Mouse (Mus musculus) left cerebral cortex, postnatal 10 days (tissue): ENCODE measurements around the gene Vav2. TPM values are rescaled to one million over a fixed set of nuclear protein-coding genes. Genes with fewer than 3 reads are reported as not detected.

Experiments
- DNase-seq, 2 experiments: peaks; one replicate each; pipeline ENCODE4 v3.0.0; 2021 to 2022; ENCODE audit warnings: low spot score in 2 of 2, mixed read lengths in 1 of 2; ENCODE audit errors: extremely low spot score in 1 of 2
- intact Hi-C: fragments of 180-260 bp; cut with DNase I; formaldehyde crosslinking; loops from one replicate; pipeline ENCODE4 v1.15.1; 2025
- total RNA-seq, 2 experiments: library from RNA; stranded (reverse); gene quantifications; 2 replicates each; pipeline ENCODE4 v1.2.3; 2021

Gene Vav2
- total RNA-seq, 2 experiments from 2014 or later, result 26.1 to 29.0 TPM

DNA sequence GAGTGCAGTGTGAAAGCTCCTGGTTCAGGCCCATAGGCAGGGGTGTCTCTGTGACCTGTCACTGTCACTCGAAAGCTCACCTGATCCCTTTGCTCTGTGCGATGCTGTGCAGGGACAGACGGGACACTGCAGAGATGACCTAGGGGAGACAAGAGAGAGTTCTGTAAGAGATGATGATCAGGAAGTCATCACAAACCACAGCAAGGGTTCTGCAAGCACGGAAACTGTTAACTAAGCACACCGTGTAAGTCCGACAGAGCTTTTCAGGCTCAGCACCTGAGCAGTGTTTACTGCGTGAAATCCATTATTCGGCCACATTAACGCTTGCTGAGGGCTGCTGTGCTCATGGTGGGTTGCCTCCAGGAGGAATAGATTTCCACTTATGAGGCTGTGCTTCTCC is 90.2 kb downstream of the Vav2 start:
- intact Hi-C loops, result no loop called here
- DNase-seq, result no peak

DNA sequence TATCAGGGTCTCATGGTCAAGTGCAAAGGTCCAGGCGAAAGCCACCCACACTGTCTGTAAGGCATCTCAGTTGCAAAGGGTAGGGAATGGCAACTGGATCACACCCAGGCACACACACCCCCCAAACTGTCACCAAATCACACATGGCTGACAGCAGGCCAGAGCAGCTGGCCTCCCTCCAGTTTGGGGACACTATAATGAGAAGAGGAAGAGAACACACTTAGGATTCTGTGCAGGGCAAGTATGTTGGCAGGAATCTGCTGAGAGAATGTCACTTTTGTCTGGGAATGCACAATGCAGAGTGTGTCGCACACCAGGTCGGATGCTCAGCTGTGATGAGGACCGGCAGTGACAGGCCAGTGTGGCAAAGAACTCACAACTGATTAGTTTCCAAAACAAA is 92.0 kb downstream of the Vav2 start:
- DNase-seq, result peak; percentile 49 to 67
- intact Hi-C loops, result no loop called here

DNA sequence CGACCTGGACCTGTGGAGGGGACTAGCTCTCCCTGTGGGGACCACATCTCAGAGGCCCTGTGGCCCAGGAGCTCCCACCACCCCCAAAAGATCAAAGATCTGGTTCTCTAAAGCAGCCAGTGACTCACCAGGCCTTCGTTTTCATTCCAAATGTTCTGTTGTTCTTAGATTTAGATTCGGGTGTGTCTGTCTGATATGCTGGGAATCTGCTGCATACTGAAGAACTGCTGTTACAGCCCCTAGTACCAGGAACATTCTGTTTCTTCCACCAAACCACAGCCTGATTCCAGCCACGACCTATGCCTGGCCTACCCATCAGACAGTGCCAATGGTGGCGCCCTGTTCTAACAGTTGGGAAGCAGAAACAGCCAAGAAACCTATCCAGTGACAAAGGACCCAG is 95.3 kb downstream of the Vav2 start:
- DNase-seq, result no peak
- intact Hi-C loops, result no loop called here

DNA sequence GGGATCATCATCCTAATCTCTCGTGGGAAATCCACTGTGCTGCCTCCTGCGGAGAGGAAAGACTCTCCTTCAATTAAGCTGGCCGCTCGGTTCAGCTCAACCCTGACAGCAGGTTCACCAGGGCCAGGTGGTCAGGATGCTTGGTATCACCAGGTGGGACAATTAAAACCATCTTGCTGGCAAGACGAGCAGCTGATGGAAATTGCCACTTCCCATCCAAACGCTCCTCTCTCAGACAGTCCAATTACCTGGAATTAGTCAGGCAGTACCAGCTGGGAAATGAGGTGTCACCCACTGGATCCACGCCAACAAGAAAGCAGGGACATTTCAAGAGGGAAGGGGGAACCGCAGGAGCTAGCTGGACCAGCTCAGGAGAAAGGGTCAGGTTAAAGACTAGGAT is 96.4 kb downstream of the Vav2 start:
- intact Hi-C loops, result no loop called here
- DNase-seq, result no peak

DNA sequence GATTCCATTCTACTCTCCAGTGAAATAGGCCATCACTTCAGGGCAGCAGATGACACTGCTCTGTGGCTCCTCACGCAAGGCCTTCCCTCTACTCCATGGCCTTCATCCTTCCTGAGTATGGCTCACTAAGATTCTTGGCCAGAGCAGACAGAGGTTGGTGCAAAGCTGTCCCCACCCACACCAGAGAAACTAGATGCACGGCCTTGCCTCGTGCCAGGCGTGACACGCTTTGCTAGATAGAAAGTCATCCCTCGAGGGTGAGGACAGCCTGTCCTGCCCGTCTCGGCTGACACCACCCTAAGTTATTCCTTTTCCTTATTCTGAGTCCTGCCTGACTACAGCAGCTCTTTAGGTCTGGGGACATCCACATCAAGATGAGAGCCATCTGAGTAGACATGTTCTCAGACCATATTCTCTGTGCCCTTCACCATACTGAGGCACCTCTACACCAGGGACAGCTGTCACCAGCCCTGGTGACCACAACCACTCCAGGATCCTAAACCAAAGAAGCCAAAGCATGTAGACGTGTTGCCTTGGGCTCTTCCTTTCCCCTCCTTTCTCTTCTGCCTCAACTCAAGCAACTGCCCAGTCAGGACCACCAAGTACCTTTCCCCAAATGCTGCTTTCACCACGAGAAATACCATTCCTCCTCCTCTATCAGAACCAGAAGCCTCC is 97.3 kb downstream of the Vav2 start:
- intact Hi-C loops, result no loop called here
- no peak for DNase-seq

DNA sequence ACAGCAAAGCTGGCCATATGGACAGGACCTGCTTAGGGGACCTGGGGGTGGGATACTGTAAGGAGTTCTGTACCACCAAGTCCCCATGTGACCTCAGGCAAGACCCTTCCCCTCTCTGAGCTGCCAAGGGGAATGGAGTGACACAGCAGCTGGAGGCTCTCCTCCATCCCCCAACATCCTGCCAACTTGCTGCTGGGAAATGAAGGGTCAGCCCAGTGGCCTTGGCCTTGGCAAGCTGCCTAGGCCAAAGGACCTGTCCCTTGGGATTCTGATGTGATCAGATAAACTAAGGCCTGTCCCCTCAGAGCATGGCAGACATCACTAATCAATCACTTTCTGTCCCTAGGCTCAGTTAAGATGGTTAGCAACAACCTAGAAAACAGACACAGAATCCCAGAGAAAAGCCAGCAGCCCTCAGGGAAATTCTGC is 98.2 kb downstream of the Vav2 start:
- intact Hi-C loops, result no loop called here
- DNase-seq, result peak in 1 of 2 experiments; percentile 52

DNA sequence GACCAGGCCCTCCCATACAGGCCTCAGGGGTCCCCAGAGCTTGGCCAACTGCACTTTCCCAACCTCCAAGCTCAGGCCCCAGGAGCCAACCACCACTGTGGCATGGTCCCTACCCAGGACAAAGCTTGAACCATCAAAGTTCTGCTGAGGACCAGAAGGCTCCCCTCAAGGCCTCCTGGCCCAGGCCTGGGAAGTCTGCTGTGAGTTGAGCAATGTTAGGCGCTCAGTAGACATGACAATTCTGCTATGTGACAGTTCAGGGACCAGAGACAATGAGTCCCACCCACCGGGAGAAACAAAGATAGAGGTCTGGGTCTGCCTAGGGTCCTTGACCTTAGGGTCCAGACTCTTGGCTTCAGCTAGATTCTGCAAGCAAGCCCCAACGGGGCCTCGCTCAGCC is 98.9 kb downstream of the Vav2 start:
- no peak for DNase-seq
- intact Hi-C loops, result no loop called here

DNA sequence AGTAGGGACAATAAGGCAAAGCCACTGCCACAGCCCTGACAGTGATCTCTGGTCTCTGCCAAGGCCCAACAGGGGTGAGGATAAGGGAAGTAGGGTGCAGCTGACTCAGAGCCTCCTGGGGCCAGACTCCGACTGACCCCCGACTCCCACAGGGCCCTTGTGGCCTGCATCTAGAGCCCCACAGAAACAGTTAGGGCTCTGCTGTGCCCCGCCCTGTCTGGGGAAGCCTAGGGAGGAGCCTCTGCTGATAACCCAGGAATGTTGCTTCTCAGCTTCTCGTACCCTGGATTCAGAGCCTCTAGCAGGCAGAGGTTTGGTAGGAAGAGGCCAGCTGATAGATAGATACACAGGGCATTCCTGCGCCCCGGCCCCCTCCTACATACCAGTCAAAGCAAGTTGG is 99.8 kb downstream of the Vav2 start:
- intact Hi-C loops, result no loop called here
- DNase-seq, result peak in 1 of 2 experiments; percentile 42

DNA sequence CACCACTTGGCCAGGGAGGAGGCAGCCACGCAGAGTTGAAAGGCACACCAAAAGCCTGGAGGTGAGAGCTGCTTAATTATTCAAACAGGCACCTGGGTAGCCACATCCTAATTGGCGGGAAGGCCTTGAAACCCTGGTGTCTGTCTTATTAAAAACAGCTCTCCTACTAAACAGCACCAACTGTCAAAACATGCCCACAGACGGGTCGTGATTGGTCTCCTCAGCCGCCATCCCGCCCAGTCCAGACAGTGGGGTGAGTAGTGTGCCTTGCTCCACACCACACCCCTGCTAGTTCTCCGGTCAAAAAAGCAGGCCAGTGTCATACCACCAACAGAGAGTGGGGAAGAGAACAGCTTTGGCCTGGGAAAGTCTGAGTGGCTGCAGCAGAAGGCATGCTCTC is 100.5 kb downstream of the Vav2 start:
- intact Hi-C loops, result no loop called here
- DNase-seq, result peak in 1 of 2 experiments; percentile 52

DNA sequence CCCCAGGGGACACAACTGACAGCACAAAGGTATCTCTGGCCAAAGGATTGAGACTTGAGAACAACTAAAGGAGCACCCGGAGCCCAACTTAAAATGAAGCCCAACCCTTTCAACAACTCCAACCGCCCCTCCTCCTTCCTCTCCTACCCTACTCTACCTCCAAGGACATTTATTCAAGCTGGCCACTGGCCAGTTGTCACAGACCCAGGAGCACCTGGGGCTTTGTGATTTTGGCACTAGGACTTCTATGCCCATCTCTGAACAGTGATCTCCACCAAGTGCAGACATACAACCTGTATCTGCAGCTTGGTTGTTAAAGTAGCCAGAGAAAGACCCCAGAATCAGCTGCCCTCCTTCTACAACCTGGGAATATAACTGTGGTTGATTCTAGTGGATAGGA is 102.1 kb downstream of the Vav2 start:
- DNase-seq, result no peak
- intact Hi-C loops, result no loop called here

DNA sequence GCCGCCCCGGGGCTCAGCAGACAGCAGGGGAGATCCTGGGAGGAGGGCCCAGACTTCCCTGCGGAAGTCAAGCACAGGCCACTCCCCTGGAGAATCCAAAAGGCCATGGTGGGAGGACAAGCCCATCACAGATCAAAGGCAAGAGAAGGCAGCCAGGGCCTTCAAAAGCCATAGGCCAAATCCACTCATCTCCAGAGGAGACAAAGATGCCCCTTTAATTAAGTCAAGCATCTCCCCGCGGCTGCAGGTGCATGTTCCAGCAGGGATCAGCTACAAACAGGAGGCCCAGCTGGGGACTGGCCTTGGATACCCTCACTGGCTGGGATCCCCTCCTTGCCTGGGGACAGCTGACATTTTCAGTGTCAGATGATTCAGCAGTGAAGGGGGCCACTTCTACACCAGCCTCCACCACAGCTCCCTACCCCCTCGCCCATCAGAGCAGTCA is 105.4 kb downstream of the Vav2 start:
- intact Hi-C loops, result no loop called here
- peak in 1 of 2 experiments; percentile 41 for DNase-seq

DNA sequence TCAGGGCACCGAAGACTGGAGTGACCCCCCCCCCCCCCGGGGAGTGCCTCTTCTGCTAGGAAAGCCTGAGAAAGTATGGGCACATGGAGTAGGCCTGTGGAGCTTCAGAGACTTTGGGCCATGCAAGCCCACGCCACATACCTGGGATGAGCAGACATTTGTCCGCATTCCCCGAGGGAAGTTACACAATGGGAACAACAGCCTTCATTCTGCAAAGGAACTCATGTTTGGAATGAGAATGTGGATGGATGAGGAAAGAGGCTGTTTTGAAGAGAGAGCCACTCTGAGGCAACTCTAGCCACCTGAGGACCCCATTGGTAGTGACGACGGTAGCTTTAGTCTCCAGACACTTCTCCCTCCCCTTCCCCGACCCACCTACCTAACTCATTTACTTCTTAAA is 106.0 kb downstream of the Vav2 start:
- intact Hi-C loops, result no loop called here
- no peak for DNase-seq

DNA sequence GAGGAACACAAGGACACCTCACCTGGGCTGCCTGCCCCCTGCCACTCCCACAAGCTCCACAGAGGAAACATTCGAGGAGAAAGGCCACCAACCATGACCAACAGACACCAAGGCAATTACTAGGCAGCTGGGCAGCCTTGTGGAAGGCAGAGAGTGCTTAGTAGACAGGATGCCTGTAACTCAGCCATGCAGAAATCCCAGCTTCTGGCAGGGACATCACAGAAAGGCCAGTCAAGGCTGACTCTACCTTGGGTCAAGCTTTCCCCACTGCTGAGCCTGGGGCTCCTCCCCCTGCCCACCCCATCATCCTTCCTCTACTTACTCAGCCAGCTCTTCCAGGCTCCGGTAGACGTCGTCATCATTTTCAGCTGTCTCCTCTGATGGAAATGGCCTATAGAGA is 108.2 kb downstream of the Vav2 start:
- no peak for DNase-seq
- intact Hi-C loops, result no loop called here

DNA sequence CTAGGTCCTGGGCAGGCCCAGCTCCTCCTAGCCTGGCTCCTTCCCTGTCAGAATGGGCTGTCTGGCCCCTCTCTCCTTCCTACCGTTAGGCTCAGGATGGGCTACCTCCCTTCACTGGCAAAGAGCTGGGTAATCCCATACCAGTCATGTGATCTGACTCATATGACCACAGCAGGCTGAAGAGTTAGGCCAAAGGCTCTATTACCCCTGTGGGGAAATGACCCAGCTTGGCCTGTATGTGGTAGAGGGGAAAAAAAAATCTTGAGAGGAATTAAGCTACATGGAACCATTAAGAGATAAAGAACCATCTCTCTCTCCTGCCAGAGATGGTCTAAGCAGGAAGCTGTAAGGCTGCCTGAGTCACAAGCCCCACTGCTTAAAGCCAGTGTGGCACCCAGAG is 108.6 kb downstream of the Vav2 start:
- intact Hi-C loops, result no loop called here
- no peak for DNase-seq

DNA sequence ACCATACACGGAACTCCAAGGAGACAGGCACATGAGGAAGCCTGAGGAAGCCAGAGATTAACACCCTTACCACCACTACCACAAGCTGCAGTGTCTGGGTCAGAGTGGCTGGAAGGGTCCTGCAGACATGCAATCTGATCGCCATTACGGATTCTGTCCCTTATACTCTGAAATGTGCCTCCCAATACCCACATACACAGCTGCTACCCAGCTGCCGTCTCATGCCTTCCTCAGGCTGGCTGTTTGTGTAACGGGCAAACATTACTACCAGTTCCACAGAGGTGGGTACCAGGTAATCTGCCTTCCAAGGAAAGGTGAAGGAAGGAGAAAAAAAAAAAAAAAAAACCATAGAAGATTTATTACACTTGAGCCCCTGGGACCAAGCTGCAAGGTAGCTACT is 110.7 kb downstream of the Vav2 start:
- no peak for DNase-seq
- intact Hi-C loops, result no loop called here

DNA sequence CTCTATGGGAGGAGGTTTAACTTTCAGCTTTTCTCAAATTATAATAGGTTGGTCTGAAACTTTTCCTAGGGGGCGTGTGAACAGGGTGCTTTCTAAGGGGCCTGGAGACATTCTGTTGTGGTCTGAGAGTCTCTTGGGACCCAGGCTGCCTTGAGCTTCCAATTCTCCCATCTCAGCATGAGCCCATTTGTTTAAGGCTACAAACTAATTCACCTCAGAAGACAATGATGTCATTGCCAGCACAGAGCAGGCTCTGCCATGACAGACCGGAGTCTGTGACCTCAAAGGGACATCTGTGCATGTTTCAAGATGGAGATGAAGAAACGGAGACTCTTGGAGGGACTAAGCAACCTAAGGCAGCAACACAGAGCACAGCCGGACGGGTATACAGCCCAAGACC is 112.6 kb downstream of the Vav2 start:
- no peak for DNase-seq
- intact Hi-C loops, result no loop called here

DNA sequence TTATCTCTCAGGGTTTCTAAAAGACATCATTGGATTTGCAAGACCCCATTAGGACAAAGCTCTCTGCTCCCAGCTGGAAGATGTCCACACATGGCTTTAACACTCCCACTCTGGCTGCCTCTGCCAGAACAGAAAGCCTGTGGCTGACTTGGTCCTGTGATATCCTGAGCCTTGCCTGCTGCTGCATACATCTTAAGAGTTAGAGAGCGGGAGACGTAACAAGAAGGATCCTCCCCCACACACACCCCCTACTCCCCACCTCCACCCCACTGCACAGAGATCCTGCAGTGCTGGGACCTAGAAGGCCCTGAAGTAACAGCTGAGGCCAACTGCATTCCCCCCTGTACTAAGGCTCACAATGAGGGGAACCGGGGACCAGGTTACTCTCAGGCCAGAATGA is 114.3 kb downstream of the Vav2 start:
- intact Hi-C loops, result no loop called here
- no peak for DNase-seq

DNA sequence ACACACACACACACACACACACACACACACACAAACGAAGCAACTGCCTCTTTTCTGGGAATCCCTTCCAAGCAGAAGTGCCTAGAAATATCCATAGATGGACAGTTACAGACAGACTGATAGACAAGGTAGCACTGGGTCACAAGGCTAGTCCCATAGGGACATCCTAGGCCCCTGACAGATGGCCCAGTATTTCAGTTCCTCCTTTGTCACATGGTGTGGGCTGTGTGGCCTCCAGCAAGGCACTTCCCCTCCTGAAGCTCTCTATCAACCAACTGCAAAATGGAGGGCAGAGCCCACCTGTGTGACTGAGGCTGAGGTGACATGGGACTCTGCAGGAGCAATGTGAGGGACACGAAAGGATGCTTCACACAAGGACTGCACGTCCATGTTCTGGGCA is 115.2 kb downstream of the Vav2 start:
- intact Hi-C loops, result no loop called here
- DNase-seq, result no peak

DNA sequence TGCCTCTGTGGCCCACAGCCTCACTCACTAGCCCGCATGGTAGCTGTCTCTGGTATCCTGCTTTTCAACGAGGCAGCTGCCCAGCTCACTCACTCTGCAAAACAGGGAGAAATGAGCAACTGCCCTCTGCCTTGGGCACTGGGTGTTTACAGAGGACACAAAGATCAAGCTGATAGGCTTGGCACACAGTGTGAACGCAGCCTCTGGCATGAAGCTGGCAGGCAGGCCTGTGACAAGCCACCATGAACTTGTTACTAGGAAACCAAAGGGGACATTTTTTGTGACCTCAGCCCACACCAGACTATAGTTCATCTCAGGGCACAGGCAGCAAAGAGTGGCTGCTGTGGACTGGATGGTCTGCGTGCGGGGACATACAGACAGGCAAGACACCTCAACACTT is 115.9 kb downstream of the Vav2 start:
- intact Hi-C loops, result no loop called here
- no peak for DNase-seq

DNA sequence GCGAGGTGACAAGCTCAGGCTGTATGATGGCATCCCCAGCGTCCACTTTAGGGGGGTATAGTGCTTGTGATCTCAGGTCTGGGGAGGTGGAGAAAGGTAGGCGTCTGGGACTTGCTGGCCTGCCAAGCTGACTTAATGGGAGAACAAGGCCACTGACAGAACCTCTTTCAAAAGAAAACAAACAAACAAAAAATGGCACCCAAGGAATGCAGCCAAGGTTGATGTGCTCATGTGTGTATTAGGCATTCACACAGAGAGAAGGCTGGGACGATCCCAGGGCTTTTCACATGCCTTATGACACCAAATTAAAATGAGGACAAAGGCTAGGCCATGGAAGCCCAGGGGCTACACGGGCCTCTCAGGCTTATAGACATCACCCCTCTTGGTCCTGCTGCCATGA is 116.6 kb downstream of the Vav2 start:
- intact Hi-C loops, result no loop called here

DNA sequence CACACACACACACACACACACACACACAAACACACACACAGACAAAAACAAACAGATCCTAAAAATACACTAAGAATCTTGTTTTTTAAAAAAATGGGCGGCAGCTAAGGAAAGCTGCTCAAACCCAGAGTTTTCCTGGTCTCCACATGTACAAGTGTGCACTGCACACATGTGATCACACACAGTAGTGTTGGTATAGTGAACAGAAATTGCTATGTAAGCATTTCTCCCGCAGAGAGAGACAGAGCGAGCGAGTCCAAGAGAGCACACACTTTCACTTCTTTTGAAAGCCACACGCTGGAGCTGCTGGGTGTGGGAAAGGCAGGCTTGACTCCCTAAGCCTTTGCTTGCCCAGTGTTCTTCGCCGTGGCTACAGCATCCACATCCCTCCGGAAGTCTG is 120.2 kb downstream of the Vav2 start:
- intact Hi-C loops, result no loop called here
- DNase-seq, result no peak

More for the DNA sequence above, 116.6 kb downstream of the Vav2 start:
- no peak for DNase-seq
